Mouse (Mus musculus) liver, adult 2 months (tissue): ENCODE measurements at regions not wholly inside any gene's neighbourhood (a gene's known extent, or its start where the extent isn't known, plus 50 kb on each side); places are given as distances from the start of the nearest gene placed in this dataset.

Experiments
- DNase-seq: peaks from one replicate; pipeline ENCODE4 v3.0.0-alpha.2; 2011; ENCODE audit warnings: low read depth, low spot score; ENCODE audit errors: extremely low read depth
- H3K27ac ChIP-seq: fragments of 200-500 bp; replicated peaks from 2 replicates; pipeline ENCODE4 v1.5.1; 2012; ENCODE audit warnings: low read depth, mild to moderate bottlenecking, control low read depth, inconsistent platforms, low read length; ENCODE audit not compliant: insufficient read depth
- H3K27me3 ChIP-seq: fragments of 200-500 bp; 2 replicates; pipeline ENCODE4 v1.6.1; 2012; ENCODE audit warnings: mild to moderate bottlenecking, moderate library complexity, low read length, inconsistent platforms; ENCODE audit not compliant: control insufficient read depth, insufficient read depth
- H3K36me3 ChIP-seq: fragments of 200-500 bp; 2 replicates; pipeline ENCODE4 v1.6.1; 2012; ENCODE audit warnings: low read length, inconsistent platforms; ENCODE audit not compliant: control insufficient read depth, insufficient read depth
- H3K4me1 ChIP-seq: fragments of 200-500 bp; 2 replicates; pipeline ENCODE4 v1.6.1; 2011; ENCODE audit warnings: low read length; ENCODE audit not compliant: control insufficient read depth, insufficient read depth
- H3K4me3 ChIP-seq: fragments of 200-500 bp; 2 replicates; pipeline ENCODE4 v1.5.1; 2011; ENCODE audit warnings: low read depth, mild to moderate bottlenecking, control low read depth, low read length, moderate library complexity; ENCODE audit not compliant: insufficient read depth
- H3K79me2 ChIP-seq: fragments of 200-500 bp; 2 replicates; pipeline ENCODE4 v1.6.1; 2012; ENCODE audit warnings: inconsistent platforms, mild to moderate bottlenecking, low read length, moderate library complexity; ENCODE audit not compliant: control insufficient read depth, insufficient read depth
- H3K9ac ChIP-seq: fragments of 200-500 bp; 2 replicates; pipeline ENCODE4 v1.6.1; 2012; ENCODE audit warnings: low read depth, mild to moderate bottlenecking, control low read depth, inconsistent platforms, low read length
- CTCF ChIP-seq: fragments of 200-500 bp; IDR thresholded peaks from 2 replicates; pipeline ENCODE4 v1.5.1; 2011; ENCODE audit warnings: low read depth, low read length, control low read depth
- POLR2A ChIP-seq: fragments of 200-500 bp; IDR thresholded peaks from 2 replicates; pipeline ENCODE4 v1.6.1; 2011; ENCODE audit warnings: low read length, control low read depth; ENCODE audit not compliant: insufficient read depth; ENCODE audit errors: extremely low read depth
- WGBS: fragments of 180-500 bp; shearing (Covaris S2); methylation state at CpG from one replicate; pipeline ENCODE4 v1.1.7; 2018; 5-methylcytosine and 5-hydroxymethylcytosine counted together

DNA sequence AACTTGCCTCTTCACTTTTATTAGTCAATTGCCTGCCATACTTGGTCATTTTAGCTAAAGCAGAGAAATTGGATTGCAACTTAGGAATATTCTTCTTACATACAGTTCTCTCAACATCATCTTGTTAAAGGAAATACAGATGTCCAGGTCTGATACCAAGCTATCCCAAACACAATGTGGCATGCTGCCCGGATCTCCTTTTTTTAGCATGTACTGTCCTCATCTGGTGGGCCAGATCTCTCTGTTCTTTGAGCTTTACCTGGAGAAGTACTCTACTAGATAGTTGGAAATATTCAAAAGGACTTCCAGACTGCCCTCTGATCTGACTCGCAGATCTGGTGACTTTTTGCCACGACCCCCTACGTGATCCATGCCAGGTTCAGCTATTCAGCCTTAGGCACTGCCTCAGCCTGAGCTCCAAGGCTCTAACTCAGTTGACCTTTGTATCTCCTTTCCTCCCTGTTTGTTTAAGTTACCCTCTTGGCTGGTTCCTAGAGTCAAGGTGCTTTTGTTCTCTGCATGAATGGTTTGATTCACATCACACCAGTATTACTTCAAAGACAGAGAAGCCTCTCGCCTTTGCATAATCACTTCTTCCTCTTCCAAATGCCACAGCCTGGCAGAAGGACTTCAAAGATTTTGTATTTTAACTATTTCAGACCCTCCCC lies 232.9 kb upstream of the Krr1 start:
- DNase-seq, result peak; percentile 13
- WGBS, result 53% methylated on average over 5 of the region's 5 CpGs
- Histone ChIP-seq H3K4me3 (no peak overlapping the region), H3K79me2 (no peaks in the 10 kb centered on the region), H3K4me1 (peaks cover 4% of the 10 kb centered on the region), H3K27me3 (no peaks in the 10 kb centered on the region), H3K9ac (no peak overlapping the region), H3K27ac (no peak overlapping the region), H3K36me3 (no peaks in the 10 kb centered on the region)
- no peak for TF ChIP-seq POLR2A
- TF ChIP-seq CTCF, result no peak

DNA sequence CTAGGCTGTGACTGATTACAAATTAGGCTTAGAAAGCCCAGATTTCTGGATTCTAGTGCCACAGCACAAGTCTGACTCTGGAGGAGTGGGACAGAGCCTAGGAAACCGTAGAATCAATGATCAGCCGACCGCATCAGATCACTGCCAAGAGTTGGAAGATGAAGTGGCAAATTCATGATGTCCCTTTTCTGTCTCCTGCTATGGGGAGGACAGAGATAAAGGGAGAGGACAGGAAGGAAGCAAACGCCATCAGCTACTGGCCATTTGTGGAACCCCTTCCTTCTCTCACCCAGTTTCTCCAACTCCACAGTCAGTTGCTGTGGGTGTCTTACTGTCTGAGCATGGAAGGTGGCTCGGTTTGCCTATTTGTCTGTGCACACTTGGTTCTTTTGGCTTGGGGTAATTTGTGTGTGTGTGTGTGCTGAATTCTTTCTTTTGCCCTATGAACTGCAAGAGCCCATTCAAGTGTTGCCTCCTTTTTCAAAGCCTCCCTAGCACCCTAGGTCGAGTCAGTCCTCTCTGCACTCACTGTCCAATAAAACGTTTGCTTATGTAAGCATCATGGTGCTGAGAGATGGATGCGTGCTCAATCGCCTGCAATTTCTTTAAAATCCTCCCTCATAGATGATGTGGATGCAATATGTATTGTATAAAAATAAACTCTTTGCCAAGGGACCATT lies 231.7 kb upstream of the Krr1 start:
- TF ChIP-seq POLR2A, result no peak
- no peak for TF ChIP-seq CTCF
- 75% methylated on average over 9 of the region's 9 CpGs for WGBS
- no peak for DNase-seq
- peaks cover 4% of the 10 kb centered on the region for H3K4me1 ChIP-seq
- H3K9ac ChIP-seq, result no peak overlapping the region
- H3K27ac ChIP-seq, result no peak overlapping the region
- no peaks in the 10 kb centered on the region for H3K79me2 ChIP-seq
- H3K4me3 ChIP-seq, result no peak overlapping the region
- H3K36me3 ChIP-seq, result no peaks in the 10 kb centered on the region
- no peaks in the 10 kb centered on the region for H3K27me3 ChIP-seq

DNA sequence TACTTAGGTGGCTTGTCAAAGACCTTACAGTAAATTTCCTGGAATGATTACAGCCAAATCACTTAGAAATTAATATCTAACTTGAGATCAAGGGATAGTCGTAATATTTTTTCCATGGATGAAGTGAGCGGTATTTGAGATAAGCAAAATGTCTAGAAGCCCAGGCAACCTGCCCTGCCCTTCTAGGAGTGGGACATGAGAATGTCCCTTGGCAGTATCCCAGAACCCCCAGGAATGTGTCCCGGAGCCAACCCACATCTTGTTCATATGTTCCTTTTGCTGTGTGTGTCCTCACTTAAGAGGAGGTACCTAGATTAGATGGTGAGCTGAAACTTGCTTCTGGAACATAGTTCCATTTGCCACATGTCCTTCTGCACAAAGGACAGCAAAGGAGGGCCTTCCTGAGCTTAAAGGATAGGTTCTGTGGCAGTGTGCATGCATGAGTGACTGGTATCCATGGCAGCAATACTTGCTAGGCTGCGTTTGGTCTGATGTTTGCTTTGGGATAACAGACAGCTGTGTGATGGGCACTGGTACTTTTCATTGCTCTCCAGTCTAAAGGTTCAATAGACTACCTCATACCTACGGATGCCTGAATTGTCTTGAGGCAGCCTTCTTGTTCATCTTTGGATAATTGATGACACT lies 231.0 kb upstream of the Krr1 start:
- no peak overlapping the region for H3K9ac ChIP-seq
- H3K36me3 ChIP-seq, result no peaks in the 10 kb centered on the region
- 87% methylated on average over 5 of the region's 5 CpGs for WGBS
- H3K27me3 ChIP-seq, result no peaks in the 10 kb centered on the region
- H3K4me3 ChIP-seq, result no peak overlapping the region
- H3K4me1 ChIP-seq, result peaks cover 4% of the 10 kb centered on the region
- no peak for DNase-seq
- no peak overlapping the region for H3K27ac ChIP-seq
- H3K79me2 ChIP-seq, result no peaks in the 10 kb centered on the region
- no peak for TF ChIP-seq CTCF

DNA sequence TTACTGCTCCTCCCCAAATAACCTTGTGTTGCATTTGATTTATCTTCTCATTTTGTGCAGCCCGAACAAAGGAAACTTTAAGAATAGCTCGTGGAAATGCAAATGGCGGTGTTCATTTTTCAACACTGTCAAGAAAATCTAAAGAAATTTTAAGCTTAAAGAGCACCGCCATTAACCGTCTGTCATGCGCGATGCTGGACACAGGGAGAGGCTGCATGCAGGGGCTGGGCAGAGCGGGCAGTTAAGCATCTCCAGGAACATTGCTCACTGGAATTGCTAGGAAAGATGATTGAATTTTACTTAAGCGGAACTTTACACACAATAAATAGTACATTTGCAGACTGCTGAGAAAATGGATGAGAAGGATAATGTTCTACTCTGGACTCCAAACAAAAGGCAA lies 229.2 kb upstream of the Krr1 start:
- H3K4me3 ChIP-seq, result no peak overlapping the region
- no peak overlapping the region for H3K27ac ChIP-seq
- no peaks in the 10 kb centered on the region for H3K79me2 ChIP-seq
- H3K36me3 ChIP-seq, result no peaks in the 10 kb centered on the region
- TF ChIP-seq CTCF (no peak), POLR2A (no peak)
- no peak for DNase-seq
- 97% methylated on average over 9 of the region's 9 CpGs for WGBS
- no peak overlapping the region for H3K9ac ChIP-seq
- peaks cover 4% of the 10 kb centered on the region for H3K4me1 ChIP-seq
- no peaks in the 10 kb centered on the region for H3K27me3 ChIP-seq

DNA sequence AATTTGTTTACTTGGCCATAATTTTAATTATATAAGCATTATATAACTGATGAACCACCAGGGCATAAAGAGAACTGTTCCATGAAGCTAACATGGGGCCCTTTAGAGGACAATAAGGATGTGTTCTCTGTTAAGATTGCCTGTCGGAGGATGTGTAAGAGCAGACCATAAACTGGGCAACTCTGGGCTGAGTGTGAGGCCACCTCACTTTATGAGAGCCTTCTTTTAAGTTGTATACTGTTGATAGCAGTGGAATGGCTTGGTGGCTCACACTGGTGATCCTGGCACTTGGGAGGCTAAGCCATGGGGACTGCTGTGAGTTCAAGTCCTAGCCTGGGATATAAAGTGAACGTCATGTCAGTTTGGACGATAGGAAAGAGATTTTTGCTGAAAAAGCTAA lies 227.3 kb upstream of the Krr1 start:
- WGBS, result 91% methylated on average over 3 of the region's 3 CpGs
- H3K9ac ChIP-seq, result no peak overlapping the region
- no peaks in the 10 kb centered on the region for H3K27me3 ChIP-seq
- no peaks in the 10 kb centered on the region for H3K79me2 ChIP-seq
- TF ChIP-seq CTCF, result no peak
- TF ChIP-seq POLR2A, result no peak
- no peak overlapping the region for H3K4me3 ChIP-seq
- H3K36me3 ChIP-seq, result no peaks in the 10 kb centered on the region
- no peak for DNase-seq
- no peaks in the 10 kb centered on the region for H3K4me1 ChIP-seq
- H3K27ac ChIP-seq, result no peak overlapping the region
